Mouse (Mus musculus): ENCODE data around the gene Cant1.

Cant1 gene

GRCm38 (mm10) chr11:118418834-118419504 lies at the start of gene Cant1:
Cant1 (minus strand) TSS chr11:118419086.
- POLR2A ChIA-PET, result interaction anchor here (0.6 to 2.3 kb wide), 23 partner anchors 10 to 1629 kb away, joined by 3 to 18 read pairs (median 4); partner anchors contain the start of genes Usp36 (in 3 of the 4), C1qtnf1 (in 1 of the 4), Engase (in 1 of the 4) and Lgals3bp (in 1 of the 4)
- CTCF ChIA-PET, result interaction anchor here in 2 of 4 experiments (0.5 to 2.5 kb wide), 16 partner anchors 9 to 658 kb away, joined by 3 to 11 read pairs (median 4); no protein-coding TSS in a partner anchor

GRCm38 (mm10) chr11:118467441-118468035 lies 48.7 kb upstream of the Cant1 start:
- ChIA-PET CTCF (interaction anchor here (0.7 to 2.7 kb wide), 11 partner anchors 8 to 45 kb away, joined by 3 to 14 read pairs (median 5); no protein-coding TSS in a partner anchor), POLR2A (interaction anchor here (0.6 to 2.0 kb wide), 6 partner anchors 8 to 194 kb away, joined by 3 to 9 read pairs (median 4); partner anchors contain the start of genes Engase (in 2 of the 4) and Cant1 (in 1 of the 4))

- CTCF ChIA-PET, result interaction anchor here (0.5 to 2.8 kb wide), 32 partner anchors 9 to 312 kb away, joined by 3 to 19 read pairs (median 4); partner anchors contain the start of genes Cant1 (in 1 of the 4) and Engase (in 1 of the 4)
- POLR2A ChIA-PET, result interaction anchor here in 2 of 4 experiments (0.7 to 1.8 kb wide), 5 partner anchors 13 to 36 kb away, joined by 3 to 8 read pairs (median 4); partner anchors contain the start of gene Engase (in 1 of the 2)
Measured at GRCm38 (mm10) chr11:118460280-118460679, 41.4 kb upstream of the Cant1 start.

- ChIA-PET POLR2A (interaction anchor here in 2 of 4 experiments (0.6 to 1.8 kb wide), 5 partner anchors 8 to 35 kb away, joined by 3 to 8 read pairs (median 3); no protein-coding TSS in a partner anchor), CTCF (interaction anchor here (0.6 to 2.8 kb wide), 23 partner anchors 8 to 620 kb away, joined by 3 to 19 read pairs (median 4); partner anchors contain the start of genes Cant1 (in 1 of the 4) and Engase (in 1 of the 4))
Measured at GRCm38 (mm10) chr11:118459536-118459935, 40.6 kb upstream of the Cant1 start.

- ChIA-PET CTCF (interaction anchor here (0.6 to 2.8 kb wide), 9 partner anchors 9 to 621 kb away, joined by 3 to 19 read pairs (median 4); partner anchors contain the start of gene Cant1 (in 1 of the 4)), POLR2A (interaction anchor here in 1 of 4 experiments (0.6 to 0.8 kb wide), 2 partner anchors 8 to 36 kb away, joined by 3 to 5 read pairs; no protein-coding TSS in a partner anchor)
Measured at GRCm38 (mm10) chr11:118459051-118459450, 40.2 kb upstream of the Cant1 start.

- ChIA-PET CTCF (interaction anchor here in 1 of 4 experiments (1.1 kb wide), 1 partner anchor 13 kb away, joined by 3 read pairs; no protein-coding TSS in a partner anchor), POLR2A (interaction anchor here in 1 of 4 experiments (1.0 kb wide), 1 partner anchor 16 kb away, joined by 3 read pairs; no protein-coding TSS in a partner anchor)
Measured at GRCm38 (mm10) chr11:118456937-118457336, 38.1 kb upstream of the Cant1 start.

- ChIA-PET POLR2A (no interaction called here), CTCF (interaction anchor here in 3 of 4 experiments (0.7 to 2.1 kb wide), 6 partner anchors 10 to 283 kb away, joined by 3 to 15 read pairs (median 6); no protein-coding TSS in a partner anchor)
Measured at GRCm38 (mm10) chr11:118455788-118456187, 36.9 kb upstream of the Cant1 start.

GRCm38 (mm10) chr11:118453886-118454671 lies 35.2 kb upstream of the Cant1 start:
- ChIA-PET POLR2A (interaction anchor here in 1 of 4 experiments (1.4 kb wide), 1 partner anchor 20 kb away, joined by 18 read pairs; no protein-coding TSS in a partner anchor), CTCF (interaction anchor here in 3 of 4 experiments (0.7 to 2.1 kb wide), 4 partner anchors 8 to 31 kb away, joined by 3 to 15 read pairs (median 10); no protein-coding TSS in a partner anchor)

GRCm38 (mm10) chr11:118452955-118453354 lies 34.1 kb upstream of the Cant1 start:
- ChIA-PET POLR2A (interaction anchor here in 1 of 4 experiments (1.6 kb wide), 1 partner anchor 21 kb away, joined by 4 read pairs; no protein-coding TSS in a partner anchor), CTCF (interaction anchor here in 1 of 4 experiments (0.6 kb wide), 1 partner anchor 585 kb away, joined by 6 read pairs; no protein-coding TSS in a partner anchor)

- ChIA-PET POLR2A (interaction anchor here in 1 of 4 experiments (0.6 to 1.6 kb wide), 2 partner anchors 21 to 23 kb away, joined by 3 to 4 read pairs; no protein-coding TSS in a partner anchor), CTCF (interaction anchor here in 3 of 4 experiments (0.6 to 1.4 kb wide), 4 partner anchors 9 to 961 kb away, joined by 3 to 5 read pairs (median 4); no protein-coding TSS in a partner anchor)
Measured at GRCm38 (mm10) chr11:118451211-118451610, 32.3 kb upstream of the Cant1 start.

GRCm38 (mm10) chr11:118448385-118448784 lies 29.5 kb upstream of the Cant1 start:
- ChIA-PET CTCF (interaction anchor here (0.5 to 2.3 kb wide), 12 partner anchors 11 to 329 kb away, joined by 3 to 10 read pairs (median 3); no protein-coding TSS in a partner anchor), POLR2A (interaction anchor here in 1 of 4 experiments (0.7 kb wide), 1 partner anchor 29 kb away, joined by 3 read pairs; no protein-coding TSS in a partner anchor)

GRCm38 (mm10) chr11:118447346-118447745 lies 28.5 kb upstream of the Cant1 start:
- ChIA-PET CTCF (no interaction called here), POLR2A (no interaction called here)

- POLR2A ChIA-PET, result no interaction called here
- CTCF ChIA-PET, result interaction anchor here (0.6 to 4.5 kb wide), 31 partner anchors 8 to 362 kb away, joined by 3 to 73 read pairs (median 3); partner anchors contain the start of gene Engase (in 2 of the 4)
Measured at GRCm38 (mm10) chr11:118445843-118446242, 27.0 kb upstream of the Cant1 start.

- CTCF ChIA-PET, result interaction anchor here (0.6 to 4.5 kb wide), 61 partner anchors 9 to 1831 kb away, joined by 3 to 73 read pairs (median 5); partner anchors contain the start of genes Cant1 (in 2 of the 4), C1qtnf1 (in 1 of the 4) and Engase (in 1 of the 4)
- POLR2A ChIA-PET, result interaction anchor here in 3 of 4 experiments (1.2 to 2.9 kb wide), 6 partner anchors 19 to 35 kb away, joined by 3 to 10 read pairs (median 5); partner anchors contain the start of gene Cant1 (in 1 of the 3)
Measured at GRCm38 (mm10) chr11:118443201-118443970, 24.5 kb upstream of the Cant1 start.

GRCm38 (mm10) chr11:118442691-118443090 lies 23.8 kb upstream of the Cant1 start:
- CTCF ChIA-PET, result interaction anchor here (0.5 to 4.5 kb wide), 42 partner anchors 8 to 580 kb away, joined by 3 to 73 read pairs (median 6); partner anchors contain the start of genes Cant1 (in 2 of the 4), C1qtnf1 (in 1 of the 4), Cbx2 (in 1 of the 4) and Engase (in 1 of the 4)
- POLR2A ChIA-PET, result interaction anchor here in 3 of 4 experiments (0.7 to 2.9 kb wide), 7 partner anchors 19 to 34 kb away, joined by 3 to 10 read pairs (median 3); partner anchors contain the start of gene Cant1 (in 1 of the 3)
